Mouse (Mus musculus): ENCODE results near the gene Rhbdf2. TPM values are rescaled to one million over a fixed set of nuclear protein-coding genes. Genes with fewer than 3 reads are reported as not detected.

Gene Rhbdf2
- polyA plus RNA-seq, 1 experiment from 2014 or later = 6.7 TPM

DNA sequence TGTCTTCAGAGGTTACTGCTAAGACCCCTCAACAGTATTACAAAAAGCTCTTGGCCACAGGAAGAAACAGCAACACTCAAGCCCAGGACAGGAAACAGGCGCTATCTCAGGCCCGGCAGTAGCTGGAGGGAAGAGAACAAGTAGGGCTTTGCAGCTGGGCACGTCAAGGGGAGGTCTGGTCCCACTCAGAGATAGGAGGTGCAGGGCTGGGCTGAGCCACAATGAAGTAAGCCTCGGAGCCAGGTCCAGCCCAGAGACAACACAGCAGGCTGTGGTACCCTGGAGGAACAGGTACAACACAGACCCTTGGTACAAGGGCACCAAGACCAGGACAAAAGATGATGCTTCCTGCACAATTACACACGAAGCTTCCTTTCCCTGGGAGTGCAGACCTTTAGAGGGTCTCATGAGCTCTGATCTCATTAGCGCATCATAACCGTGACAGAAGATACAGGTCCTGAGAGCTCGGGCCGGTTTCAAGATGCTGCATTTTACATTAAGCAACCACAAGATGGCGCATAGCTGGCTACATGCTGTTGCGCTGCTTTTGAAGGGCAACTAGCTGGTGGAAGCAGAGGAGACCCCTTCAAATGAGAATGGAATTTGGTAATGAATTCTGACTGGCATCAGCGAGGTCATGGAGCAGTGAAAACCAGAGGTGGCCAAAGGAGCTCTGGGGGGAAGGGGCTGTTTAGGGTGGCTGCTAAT lies 72.5 kb downstream of the Rhbdf2 start:
- Histone ChIP-seq H3K9me3 (replicated peaks) (no peaks in the 10 kb centered on the region), H3K4me1 (replicated peaks) (peaks cover 65% of the 10 kb centered on the region), H3K36me3 (no peaks in the 10 kb centered on the region), H3K27ac (peak overlapping the region; percentile 50), H3K27me3 (no peaks in the 10 kb centered on the region), H3K9ac (no peak overlapping the region; the same call in 1 of the 2 replicates), H3K4me3 (no peak overlapping the region), H3K4me2 (0 out of 2 replicates have a peak overlapping the region, but pooled peaks have one; percentile 8)
- ATAC-seq (replicated peaks; ENCODE audit: insufficient number of reproducible peaks, insufficient read depth, low FRiP score, low read depth) = peak; percentile 56
- 13% methylated on average over 12 of the region's 12 CpGs for WGBS

DNA sequence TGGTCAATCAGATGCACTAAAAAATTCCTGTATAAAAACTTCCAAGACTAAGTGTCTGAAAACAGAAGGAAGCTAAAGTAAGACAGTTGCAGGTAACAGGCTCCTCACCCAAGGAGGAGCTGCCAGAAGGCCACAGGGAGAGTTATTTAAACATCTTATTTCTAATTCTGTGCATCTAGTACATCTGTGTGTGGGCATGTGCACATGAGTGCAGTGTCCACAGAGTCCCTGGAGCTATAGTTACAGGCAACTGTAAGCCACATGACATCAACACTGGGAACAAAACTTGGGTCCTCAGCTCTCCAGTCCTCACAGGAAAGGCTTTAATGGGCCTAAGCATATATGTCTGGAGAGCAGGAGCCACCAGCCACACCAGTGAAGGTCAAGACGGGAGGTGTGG lies 74.6 kb downstream of the Rhbdf2 start:
- H3K4me3 ChIP-seq = no peak overlapping the region
- peaks cover 71% of the 10 kb centered on the region for H3K4me1 ChIP-seq (replicated peaks)
- no peak overlapping the region for H3K4me2 ChIP-seq
- no peaks in the 10 kb centered on the region for H3K27me3 ChIP-seq
- no peak overlapping the region for H3K9ac ChIP-seq
- 79% methylated on average over 1 of the region's 1 CpGs for WGBS
- ATAC-seq (replicated peaks; ENCODE audit: insufficient number of reproducible peaks, insufficient read depth, low FRiP score, low read depth) = no peak
- H3K36me3 ChIP-seq = no peaks in the 10 kb centered on the region
- no peak overlapping the region for H3K27ac ChIP-seq
- H3K9me3 ChIP-seq (replicated peaks) = no peaks in the 10 kb centered on the region

DNA sequence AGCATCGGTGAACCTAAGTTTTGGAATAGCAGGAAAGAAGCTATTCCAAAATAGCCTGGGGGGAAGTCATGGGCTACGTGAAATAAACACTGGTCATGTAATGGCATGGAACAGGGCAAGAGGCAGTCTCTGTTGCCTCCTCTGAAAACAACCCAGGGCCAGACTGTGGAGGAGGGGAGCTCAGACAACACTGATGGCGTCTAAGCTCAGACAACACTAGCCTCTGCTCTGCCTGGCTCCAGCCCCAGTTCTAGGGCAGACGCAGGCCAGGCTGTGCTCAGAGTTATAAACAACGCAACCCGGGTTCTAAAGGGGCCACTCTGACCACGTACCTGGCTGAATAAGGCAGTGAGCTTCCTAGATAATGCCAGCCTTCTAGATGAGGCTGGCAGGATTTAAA lies 76.1 kb downstream of the Rhbdf2 start:
- H3K9ac ChIP-seq = no peak overlapping the region
- H3K9me3 ChIP-seq (replicated peaks) = no peaks in the 10 kb centered on the region
- H3K4me1 ChIP-seq (replicated peaks) = peaks cover 62% of the 10 kb centered on the region
- H3K27ac ChIP-seq = peak overlapping the region; percentile 60
- H3K36me3 ChIP-seq = peaks cover 8% of the 10 kb centered on the region; the same call in 1 of the 2 replicates
- 29% methylated on average over 7 of the region's 7 CpGs for WGBS
- no peak overlapping the region for H3K4me2 ChIP-seq
- no peaks in the 10 kb centered on the region for H3K27me3 ChIP-seq
- no peak overlapping the region for H3K4me3 ChIP-seq
- peak; percentile 30; the same call in 1 of the 2 replicates for ATAC-seq (replicated peaks; ENCODE audit: insufficient number of reproducible peaks, insufficient read depth, low FRiP score, low read depth)

DNA sequence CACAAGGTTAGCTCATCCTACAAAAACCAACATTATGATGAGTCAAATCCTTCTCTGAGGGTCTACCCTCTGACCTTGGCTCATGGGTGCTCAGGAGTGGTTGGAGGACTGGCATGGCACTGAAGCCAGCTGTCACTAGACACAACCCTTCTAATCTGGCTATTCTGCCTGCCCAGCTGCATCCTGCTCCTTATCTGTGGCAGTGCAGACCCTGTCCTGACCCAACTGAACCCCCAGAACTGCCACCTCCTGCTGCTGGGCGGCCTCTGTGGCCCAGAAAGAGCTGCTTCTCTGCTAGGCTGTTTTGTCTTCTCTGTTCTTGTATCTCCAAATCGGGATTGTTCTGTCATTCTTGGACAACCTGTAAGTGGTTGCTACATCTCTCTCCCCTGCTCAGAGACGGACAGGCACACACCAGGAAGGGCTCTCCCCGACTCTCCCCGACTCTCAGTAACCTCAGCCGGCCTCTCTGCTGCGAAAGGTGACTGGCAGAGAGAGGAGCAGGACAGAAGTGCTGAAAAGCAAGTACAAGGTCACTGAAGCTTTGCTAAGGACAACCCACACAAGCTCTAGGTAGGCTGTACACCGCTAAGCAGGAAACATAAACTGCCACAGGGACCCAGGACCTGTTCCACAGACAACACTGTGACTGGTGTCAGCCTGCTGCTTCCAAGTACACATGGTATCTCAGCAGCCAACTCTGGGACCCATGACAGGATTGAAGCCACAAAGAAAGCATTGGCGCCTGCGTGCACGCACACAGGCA lies 77.4 kb downstream of the Rhbdf2 start:
- Histone ChIP-seq H3K27ac (peak overlapping the region; percentile 60), H3K4me2 (no peak overlapping the region), H3K4me1 (replicated peaks) (peaks cover 49% of the 10 kb centered on the region), H3K9ac (no peak overlapping the region), H3K27me3 (no peaks in the 10 kb centered on the region), H3K4me3 (no peak overlapping the region), H3K9me3 (replicated peaks) (no peaks in the 10 kb centered on the region), H3K36me3 (peaks cover 21% of the 10 kb centered on the region)
- WGBS = 55% methylated on average over 11 of the region's 11 CpGs
- no peak for ATAC-seq (replicated peaks; ENCODE audit: insufficient number of reproducible peaks, insufficient read depth, low FRiP score, low read depth)

DNA sequence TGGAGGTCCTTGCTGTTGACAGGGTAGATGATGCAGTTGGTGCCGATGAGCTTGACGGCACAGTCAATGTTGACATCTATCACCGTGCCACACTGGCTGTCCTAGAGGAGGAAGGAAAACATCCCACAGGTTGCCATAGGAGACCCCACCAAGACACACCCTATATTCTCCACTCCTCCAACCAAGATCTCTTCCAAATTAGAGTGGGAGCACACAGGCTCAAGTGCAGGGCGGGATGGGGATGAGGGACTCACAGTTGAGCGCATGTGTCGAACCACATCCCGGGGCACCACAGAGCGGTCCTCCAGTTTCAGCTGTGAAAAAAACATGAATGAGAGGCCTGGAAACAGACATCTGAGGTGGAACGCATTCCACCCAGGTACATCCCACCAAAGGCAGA lies 78.0 kb downstream of the Rhbdf2 start:
- H3K27ac ChIP-seq = no peak overlapping the region
- no peak for ATAC-seq (replicated peaks; ENCODE audit: insufficient number of reproducible peaks, insufficient read depth, low FRiP score, low read depth)
- no peaks in the 10 kb centered on the region for H3K9me3 ChIP-seq (replicated peaks)
- no peak overlapping the region for H3K4me3 ChIP-seq
- no peaks in the 10 kb centered on the region for H3K27me3 ChIP-seq
- H3K4me1 ChIP-seq (replicated peaks) = peaks cover 42% of the 10 kb centered on the region
- peaks cover 27% of the 10 kb centered on the region for H3K36me3 ChIP-seq
- no peak overlapping the region for H3K9ac ChIP-seq
- no peak overlapping the region for H3K4me2 ChIP-seq
- WGBS = 85% methylated on average over 9 of the region's 9 CpGs

Other genes starting within 250 kb of the Rhbdf2 start
- 7.1 and 14.3 TPM in 2 replicates for gene Rnf157, start 214.0 kb downstream of the Rhbdf2 start, polyA plus RNA-seq (2015; fragmentation: Nextera tagmentation; extraction: Ambion mirVana)
- gene Ubald2, start 192.9 kb downstream of the Rhbdf2 start, polyA plus RNA-seq (2015; fragmentation: Nextera tagmentation; extraction: Ambion mirVana) = 29.3 and 32.5 TPM in 2 replicates
- 0.10 TPM in 1 of 2 replicates, not detected in the other for gene Qrich2, start 160.8 kb downstream of the Rhbdf2 start, polyA plus RNA-seq (2015; fragmentation: Nextera tagmentation; extraction: Ambion mirVana)
- 81.7 and 98.2 TPM in 2 replicates for gene Prpsap1, start 132.8 kb downstream of the Rhbdf2 start, polyA plus RNA-seq (2015; fragmentation: Nextera tagmentation; extraction: Ambion mirVana)
- 2.8 and 4.4 TPM in 2 replicates for gene Sphk1, start 96.1 kb downstream of the Rhbdf2 start, polyA plus RNA-seq (2015; fragmentation: Nextera tagmentation; extraction: Ambion mirVana)
- 14.4 and 20.7 TPM in 2 replicates for gene Ube2o, start 45.6 kb downstream of the Rhbdf2 start, polyA plus RNA-seq (2015; fragmentation: Nextera tagmentation; extraction: Ambion mirVana)
- not detected in 2 replicates for gene Aanat, start 40.6 kb downstream of the Rhbdf2 start, polyA plus RNA-seq (2015; fragmentation: Nextera tagmentation; extraction: Ambion mirVana)
- 1.3 and 1.4 TPM in 2 replicates for gene Prcd, start 26.5 kb upstream of the Rhbdf2 start, polyA plus RNA-seq (2015; fragmentation: Nextera tagmentation; extraction: Ambion mirVana)
- 9.1 and 11.6 TPM in 2 replicates for gene Cygb, start 27.3 kb upstream of the Rhbdf2 start, polyA plus RNA-seq (2015; fragmentation: Nextera tagmentation; extraction: Ambion mirVana)
- gene St6galnac1, start 148.5 kb upstream of the Rhbdf2 start, polyA plus RNA-seq (2015; fragmentation: Nextera tagmentation; extraction: Ambion mirVana) = not detected in 2 replicates
- gene Mxra7, start 201.0 kb upstream of the Rhbdf2 start, polyA plus RNA-seq (2015; fragmentation: Nextera tagmentation; extraction: Ambion mirVana) = 18.8 and 19.8 TPM in 2 replicates
- gene Mettl23, start 216.3 kb upstream of the Rhbdf2 start, polyA plus RNA-seq (2015; fragmentation: Nextera tagmentation; extraction: Ambion mirVana) = 63.0 and 63.4 TPM in 2 replicates
- gene Jmjd6, start 216.4 kb upstream of the Rhbdf2 start, polyA plus RNA-seq (2015; fragmentation: Nextera tagmentation; extraction: Ambion mirVana) = 66.5 and 67.4 TPM in 2 replicates
- 31.8 and 38.6 TPM in 2 replicates for gene Mfsd11, start 225.4 kb upstream of the Rhbdf2 start, polyA plus RNA-seq (2015; fragmentation: Nextera tagmentation; extraction: Ambion mirVana)
- gene Srsf2, start 226.1 kb upstream of the Rhbdf2 start, polyA plus RNA-seq (2015; fragmentation: Nextera tagmentation; extraction: Ambion mirVana) = 479 and 520 TPM in 2 replicates

All from heart, embryonic 15.5 days (tissue).